Mouse (Mus musculus) lung, embryonic 15.5 days (tissue): ENCODE measurements around the gene Kcnip3. TPM values are rescaled to one million over a fixed set of nuclear protein-coding genes. Genes with fewer than 3 reads are reported as not detected.

Experiments used
- ATAC-seq: fragments of 200-750 bp; cut with Nextera tagmentation; 2 replicates; pipeline ENCODE4 v1.8.0; 2017; ENCODE audit warnings: moderate number of reproducible peaks, borderline replicate concordance; ENCODE audit not compliant: low FRiP score, low TSS enrichment; ENCODE audit errors: extremely low read depth
- H3K27ac ChIP-seq: fragments of 300-500 bp; sonication (generic); 2 replicates; pipeline ENCODE4 v1.5.1; 2015; ENCODE audit warnings: moderate library complexity, mild to moderate bottlenecking, inconsistent platforms
- H3K27me3 ChIP-seq: fragments of 300-500 bp; sonication (generic); 2 replicates; pipeline ENCODE4 v1.6.1; 2015; ENCODE audit warnings: inconsistent platforms
- H3K36me3 ChIP-seq: fragments of 300-500 bp; sonication (generic); 2 replicates; pipeline ENCODE4 v1.6.1; 2015; ENCODE audit warnings: inconsistent platforms
- H3K4me1 ChIP-seq: fragments of 300-500 bp; sonication (generic); 2 replicates; pipeline ENCODE4 v1.6.1; 2015; ENCODE audit warnings: inconsistent platforms
- H3K4me2 ChIP-seq: fragments of 300-500 bp; sonication (generic); 2 replicates; pipeline ENCODE4 v1.6.1; 2015; ENCODE audit warnings: inconsistent platforms, mild to moderate bottlenecking, moderate library complexity
- H3K4me3 ChIP-seq: fragments of 300-500 bp; sonication (generic); 2 replicates; pipeline ENCODE4 v1.5.1; 2015; ENCODE audit warnings: mild to moderate bottlenecking, inconsistent platforms
- H3K9ac ChIP-seq: fragments of 300-500 bp; sonication (generic); 2 replicates; pipeline ENCODE4 v1.6.1; 2015; ENCODE audit warnings: inconsistent platforms
- H3K9me3 ChIP-seq: fragments of 300-500 bp; sonication (generic); 2 replicates; pipeline ENCODE4 v1.6.1; 2016; ENCODE audit warnings: inconsistent platforms
- WGBS: fragments of 180-500 bp; shearing (Covaris S2); methylation state at CpG from one replicate; pipeline ENCODE4 v1.1.7; 2015; 5-methylcytosine and 5-hydroxymethylcytosine counted together
- polyA plus RNA-seq: library from polyadenylated mRNA; unstranded; fragments of >200 nt; fragmentation: Nextera tagmentation; extraction: Ambion mirVana; gene quantifications from 2 replicates; pipeline ENCODE4 v1.2.1, GENCODE M21; 2015

The Kcnip3 gene
- polyA plus RNA-seq, 1 experiment from 2014 or later: 3.1 TPM

DNA sequence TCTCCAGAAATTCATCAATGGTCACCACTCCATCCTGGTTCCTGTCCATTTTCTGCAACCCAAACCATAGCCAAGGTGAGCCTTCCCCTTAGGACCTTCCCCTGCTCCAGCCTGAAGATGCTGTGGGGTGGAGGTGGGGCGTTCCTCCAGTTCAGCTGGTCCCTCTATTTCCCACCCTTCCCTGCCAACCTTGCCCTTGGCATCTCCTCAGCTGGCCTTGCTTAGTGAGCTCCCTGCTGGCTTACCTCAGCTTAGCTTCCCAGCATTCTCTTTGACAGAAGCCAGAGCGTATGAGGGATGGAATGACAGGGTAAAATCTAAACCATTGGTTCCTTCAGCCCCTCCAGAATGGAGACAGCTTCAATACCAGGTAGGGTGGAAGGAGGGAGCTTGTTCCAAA is 62.6 kb downstream of the Kcnip3 start:
- no peaks in the 10 kb centered on the region for H3K4me1 ChIP-seq
- H3K4me3 ChIP-seq: no peak overlapping the region
- no peaks in the 10 kb centered on the region for H3K9me3 ChIP-seq
- H3K4me2 ChIP-seq: no peak overlapping the region
- WGBS: 74% methylated on average over 2 of the region's 2 CpGs
- H3K36me3 ChIP-seq: no peaks in the 10 kb centered on the region
- no peaks in the 10 kb centered on the region for H3K27me3 ChIP-seq
- H3K27ac ChIP-seq: no peak overlapping the region
- ATAC-seq: no peak
- H3K9ac ChIP-seq: no peak overlapping the region

DNA sequence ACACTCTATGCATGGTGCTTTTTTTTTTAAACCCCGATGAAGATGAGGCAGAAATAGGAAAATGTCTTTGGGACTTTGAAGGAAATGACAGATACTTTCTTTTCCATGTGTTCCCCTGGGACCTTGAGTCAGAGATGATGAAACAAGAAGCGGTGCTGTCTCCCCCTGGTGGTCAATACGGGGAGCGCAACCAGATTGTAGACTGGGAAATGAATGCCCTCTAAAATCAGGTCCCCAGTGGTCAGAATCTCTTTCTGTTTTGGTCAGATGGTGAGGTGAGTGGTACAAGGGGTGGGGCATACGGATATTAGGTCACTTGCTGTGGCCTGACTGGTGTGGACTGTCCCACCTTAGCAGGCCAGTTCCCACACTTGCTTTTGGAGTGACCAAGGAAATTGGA is 68.1 kb downstream of the Kcnip3 start:
- Histone ChIP-seq H3K4me3 (no peak overlapping the region), H3K4me2 (no peak overlapping the region), H3K27me3 (peaks cover 9% of the 10 kb centered on the region; the same call in 1 of the 2 replicates), H3K4me1 (peaks cover 7% of the 10 kb centered on the region), H3K9me3 (no peaks in the 10 kb centered on the region), H3K9ac (no peak overlapping the region), H3K36me3 (no peaks in the 10 kb centered on the region), H3K27ac (no peak overlapping the region)
- ATAC-seq: no peak
- 5% methylated on average over 5 of the region's 5 CpGs for WGBS

DNA sequence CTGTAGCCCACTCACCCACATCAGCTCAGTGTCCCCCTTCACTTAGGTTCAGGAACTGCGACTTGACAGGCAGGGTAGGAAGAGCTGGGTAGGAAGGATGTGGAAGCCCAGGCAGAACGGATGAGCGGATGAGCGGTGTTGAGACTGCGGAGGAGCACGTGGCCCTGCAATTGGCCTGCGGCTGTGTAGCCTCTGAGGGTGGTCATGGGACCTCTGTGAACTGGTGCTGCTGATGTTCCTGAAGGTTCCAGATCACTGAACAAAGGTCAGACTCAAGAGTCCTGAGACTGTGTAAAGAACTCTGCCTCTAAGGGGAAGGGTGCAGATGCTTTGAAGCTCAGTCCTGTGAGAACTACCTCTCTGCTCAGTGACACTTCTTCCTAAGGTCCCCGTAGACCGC is 68.8 kb downstream of the Kcnip3 start:
- Histone ChIP-seq H3K36me3 (no peaks in the 10 kb centered on the region), H3K4me3 (no peak overlapping the region), H3K9me3 (no peaks in the 10 kb centered on the region), H3K9ac (no peak overlapping the region), H3K27me3 (peaks cover 9% of the 10 kb centered on the region; the same call in 1 of the 2 replicates), H3K4me2 (no peak overlapping the region), H3K4me1 (peaks cover 7% of the 10 kb centered on the region), H3K27ac (no peak overlapping the region)
- no peak for ATAC-seq
- WGBS: 77% methylated on average over 9 of the region's 9 CpGs

- no peaks in the 10 kb centered on the region for H3K9me3 ChIP-seq
These were observed 70.1 kb downstream of the Kcnip3 start for GRCm38 (mm10) chr2:127451748-127452147.

GRCm38 (mm10) chr2:127449691-127450090 is 72.2 kb downstream of the Kcnip3 start:
- WGBS: 19% methylated on average over 7 of the region's 7 CpGs
- no peaks in the 10 kb centered on the region for H3K36me3 ChIP-seq
- no peaks in the 10 kb centered on the region for H3K9me3 ChIP-seq
- H3K27me3 ChIP-seq: peaks cover 9% of the 10 kb centered on the region; the same call in 1 of the 2 replicates
- ATAC-seq: 0 out of 2 replicates have a peak, but pooled peaks have one; percentile 11
- no peak overlapping the region for H3K9ac ChIP-seq
- no peak overlapping the region for H3K27ac ChIP-seq
- no peak overlapping the region for H3K4me3 ChIP-seq
- H3K4me2 ChIP-seq: no peak overlapping the region
- H3K4me1 ChIP-seq: peaks cover 7% of the 10 kb centered on the region

More at GRCm38 (mm10) chr2:127451748-127452147, 70.1 kb downstream of the Kcnip3 start:
- 12% methylated on average over 6 of the region's 6 CpGs for WGBS
- Histone ChIP-seq H3K4me1 (peaks cover 7% of the 10 kb centered on the region), H3K9ac (no peak overlapping the region), H3K4me2 (no peak overlapping the region), H3K4me3 (no peak overlapping the region), H3K27me3 (peaks cover 9% of the 10 kb centered on the region; the same call in 1 of the 2 replicates), H3K36me3 (no peaks in the 10 kb centered on the region), H3K27ac (no peak overlapping the region)
- ATAC-seq: no peak

- peaks cover 1% of the 10 kb centered on the region; the same call in 1 of the 2 replicates for H3K27me3 ChIP-seq
- 33% methylated on average over 3 of the region's 3 CpGs for WGBS
- H3K4me2 ChIP-seq: no peak overlapping the region
- peaks cover 15% of the 10 kb centered on the region for H3K4me1 ChIP-seq
- no peaks in the 10 kb centered on the region for H3K36me3 ChIP-seq
- no peak for ATAC-seq
- no peaks in the 10 kb centered on the region for H3K9me3 ChIP-seq
- H3K4me3 ChIP-seq: no peak overlapping the region
- H3K27ac ChIP-seq: no peak overlapping the region
- H3K9ac ChIP-seq: no peak overlapping the region
These were observed 75.0 kb downstream of the Kcnip3 start for GRCm38 (mm10) chr2:127446847-127447246.

GRCm38 (mm10) chr2:127444055-127444789 is 77.7 kb downstream of the Kcnip3 start, which contains the start of gene Fahd2a:
Gene Fahd2a, minus strand, starts transcription at chr2:127444565.
- H3K27ac ChIP-seq: no peak within 1 kb of the TSS
- no peaks in the 10 kb centered on the region for H3K27me3 ChIP-seq
- H3K4me1 ChIP-seq: peaks cover 8% of the 10 kb centered on the region; the same call in 1 of the 2 replicates
- peak within 1 kb of the TSS; percentile 68 for H3K4me3 ChIP-seq
- peak within 1 kb of the TSS; percentile 52 for H3K9ac ChIP-seq
- 2% methylated on average over 37 of the region's 37 CpGs for WGBS
- no peaks in the 10 kb centered on the region for H3K36me3 ChIP-seq
- H3K4me2 ChIP-seq: peak within 1 kb of the TSS; percentile 68
- peak; percentile 82 for ATAC-seq
- H3K9me3 ChIP-seq: no peaks in the 10 kb centered on the region

- Histone ChIP-seq H3K4me1 (no peaks in the 10 kb centered on the region), H3K9ac (no peak overlapping the region), H3K4me2 (no peak overlapping the region), H3K9me3 (no peaks in the 10 kb centered on the region), H3K27me3 (no peaks in the 10 kb centered on the region), H3K27ac (no peak overlapping the region), H3K4me3 (no peak overlapping the region), H3K36me3 (no peaks in the 10 kb centered on the region)
- 84% methylated on average over 5 of the region's 5 CpGs for WGBS
- ATAC-seq: no peak
These were observed 84.2 kb downstream of the Kcnip3 start for GRCm38 (mm10) chr2:127437697-127438096.

DNA sequence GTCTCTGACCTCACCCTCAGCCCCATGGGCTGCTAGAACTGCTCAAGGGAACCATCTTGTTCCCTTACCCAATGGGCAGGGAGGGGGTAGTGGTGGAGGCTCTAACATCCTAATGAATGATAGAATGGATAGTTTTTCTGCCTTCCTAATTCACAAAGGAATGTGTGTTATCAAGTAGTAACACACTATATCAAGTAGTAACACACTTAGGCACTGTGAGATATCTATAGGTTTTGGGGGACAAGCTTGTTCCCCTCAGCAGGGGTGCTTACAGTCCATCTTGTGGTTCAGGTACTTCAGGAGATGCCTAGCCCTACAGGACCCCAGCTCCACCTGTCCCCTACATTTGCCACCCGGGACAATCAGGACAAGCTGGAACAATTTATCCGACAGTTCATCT is 86.3 kb downstream of the Kcnip3 start:
- Histone ChIP-seq H3K9ac (no peak overlapping the region), H3K4me3 (no peak overlapping the region), H3K4me2 (no peak overlapping the region), H3K27me3 (no peaks in the 10 kb centered on the region), H3K36me3 (no peaks in the 10 kb centered on the region), H3K4me1 (no peaks in the 10 kb centered on the region), H3K9me3 (no peaks in the 10 kb centered on the region), H3K27ac (no peak overlapping the region)
- ATAC-seq: no peak
- WGBS: 82% methylated on average over 2 of the region's 2 CpGs

- H3K27ac ChIP-seq: no peak overlapping the region
- no peaks in the 10 kb centered on the region for H3K27me3 ChIP-seq
- H3K4me1 ChIP-seq: no peaks in the 10 kb centered on the region
- no peak overlapping the region for H3K4me3 ChIP-seq
- 11% methylated on average over 2 of the region's 2 CpGs for WGBS
- no peak for ATAC-seq
- H3K4me2 ChIP-seq: no peak overlapping the region
- no peaks in the 10 kb centered on the region for H3K36me3 ChIP-seq
- H3K9me3 ChIP-seq: no peaks in the 10 kb centered on the region
- H3K9ac ChIP-seq: no peak overlapping the region
These were observed 86.8 kb downstream of the Kcnip3 start for GRCm38 (mm10) chr2:127435135-127435534.

- Histone ChIP-seq H3K36me3 (no peaks in the 10 kb centered on the region), H3K4me2 (no peak overlapping the region), H3K9ac (no peak overlapping the region), H3K9me3 (no peaks in the 10 kb centered on the region), H3K27me3 (no peaks in the 10 kb centered on the region), H3K4me1 (no peaks in the 10 kb centered on the region), H3K27ac (no peak overlapping the region), H3K4me3 (no peak overlapping the region)
- ATAC-seq: no peak
- WGBS: 76% methylated on average over 9 of the region's 9 CpGs
These were observed 88.2 kb downstream of the Kcnip3 start for GRCm38 (mm10) chr2:127433487-127434295.

- no peaks in the 10 kb centered on the region for H3K27me3 ChIP-seq
- H3K4me1 ChIP-seq: no peaks in the 10 kb centered on the region
- WGBS: 17% methylated on average over 3 of the region's 3 CpGs
- H3K4me3 ChIP-seq: no peak overlapping the region
- H3K9ac ChIP-seq: no peak overlapping the region
- H3K27ac ChIP-seq: no peak overlapping the region
- H3K9me3 ChIP-seq: no peaks in the 10 kb centered on the region
- H3K36me3 ChIP-seq: no peaks in the 10 kb centered on the region
- H3K4me2 ChIP-seq: no peak overlapping the region
- ATAC-seq: no peak
These were observed 91.7 kb downstream of the Kcnip3 start for GRCm38 (mm10) chr2:127430238-127430637.
